13 mouse cellular contexts compared by ENCODE assay signal in genomic region chr7:3825599-3825998, GRCm38 (mm10). TPM values are rescaled to one million over a fixed set of nuclear protein-coding genes. Genes with fewer than 3 reads are reported as not detected.
"Had no signal": no experiment of that assay in that cellular context is flagged by ENCODE, and none has a peak within 500 bp of the region (broad histone marks: within the 10 kb centered on the region; RNA-seq: fewer than 3 reads in every experiment).

TSS of gene Gm15448 (minus strand) at chr7:3825687.

RNA-seq across cellular contexts. Expression of gene Gm15448, which starts in this region (rescaled TPM):
- total RNA-seq: megakaryocyte-erythroid progenitor cell, adult 5-6 weeks had no signal
- polyA plus RNA-seq: liver, embryonic 13.5 days; liver, postnatal 0 days; lung, embryonic 15.5 days; midbrain, embryonic 10.5 days; midbrain, embryonic 12.5 days; midbrain, embryonic 14.5 days; midbrain, embryonic 16.5 days; neural tube, embryonic 12.5 days; neural tube, embryonic 14.5 days; stomach, embryonic 14.5 days; stomach, embryonic 16.5 days; thymus, postnatal 0 days had no signal
